Mouse (Mus musculus) WW6 (cell line): ENCODE measurements around the gene Csf2ra.
"Not testable (repeated sequence)": the region's sequence is repeated elsewhere in the genome, so short reads cannot be mapped to it uniquely, and the experiment has no call there.

Source experiments
- DNase-seq: peaks from one replicate; pipeline ENCODE4 v3.0.0-alpha.2; 2013; ENCODE audit warnings: low read depth, low spot score

Gene Csf2ra

GRCm38 (mm10) chr19:61227941-61228701 lies at the start of gene Csf2ra:
TSS of gene Csf2ra (minus strand) at chr19:61228429.
- DNase-seq, result no peak

- DNase-seq, result no peak
Observed at GRCm38 (mm10) chr19:61275446-61275845, 47.2 kb upstream of the Csf2ra start.

DNA sequence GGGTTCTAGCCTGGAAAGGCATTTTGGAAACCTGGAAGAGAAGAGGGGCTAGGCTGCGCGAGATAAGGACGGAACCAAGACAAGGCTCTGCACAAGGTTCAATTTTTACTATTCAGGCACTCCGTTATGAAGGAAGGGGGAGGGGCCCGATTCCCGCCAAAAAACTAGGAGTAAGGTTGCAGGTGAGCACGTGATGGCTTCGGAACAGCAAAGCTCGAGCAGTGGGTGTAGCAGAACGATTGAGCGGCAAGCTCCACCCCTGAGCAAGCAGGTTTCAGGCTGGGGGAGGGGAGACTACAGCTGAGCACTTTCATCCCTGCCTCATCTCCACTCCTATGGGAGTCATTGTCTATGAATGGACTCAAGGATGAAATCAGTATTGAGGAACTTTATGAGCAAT lies 40.9 kb upstream of the Csf2ra start:
- not testable (repeated sequence) for DNase-seq

DNA sequence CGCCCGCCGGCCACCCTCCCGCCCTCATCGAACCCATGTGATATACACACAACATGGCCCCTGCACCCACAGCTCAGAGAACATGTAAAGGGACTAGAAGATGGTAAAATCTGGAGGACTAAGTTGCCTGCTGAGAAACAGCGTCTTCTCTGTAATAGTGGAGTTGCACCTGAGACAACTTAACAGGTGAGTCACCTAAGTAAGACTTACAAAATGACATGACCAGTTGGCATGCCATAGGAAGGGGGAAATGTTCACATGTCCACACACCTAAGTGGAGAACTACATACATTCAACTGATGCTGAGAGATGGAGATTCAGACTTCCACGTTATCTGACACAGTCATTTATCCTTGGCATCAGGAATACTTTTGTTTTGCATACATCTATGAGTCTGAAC lies 38.9 kb upstream of the Csf2ra start:
- no peak for DNase-seq

- no peak for DNase-seq
Observed at GRCm38 (mm10) chr19:61266651-61267050, 38.4 kb upstream of the Csf2ra start.

DNA sequence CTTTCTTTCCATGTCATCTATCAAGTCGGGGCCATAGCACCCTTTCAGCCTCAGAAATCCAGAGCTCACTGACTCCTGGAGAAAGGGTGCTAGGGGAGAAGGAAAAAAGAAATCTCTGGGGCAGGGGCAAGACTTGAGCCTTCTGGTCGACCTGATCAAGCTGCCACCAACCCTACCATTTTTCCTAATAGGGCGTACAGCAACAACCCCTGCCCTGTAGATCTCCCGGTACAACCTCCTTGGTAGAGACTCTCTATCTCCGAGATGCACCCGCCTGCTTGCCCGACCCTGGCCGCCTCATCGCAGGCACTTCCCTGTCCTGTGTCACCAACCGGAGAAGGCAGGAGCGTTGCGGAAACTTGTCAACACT lies 38.0 kb upstream of the Csf2ra start:
- DNase-seq, result no peak

- peak; percentile 100 for DNase-seq
Observed at GRCm38 (mm10) chr19:61265349-61266245, 37.4 kb upstream of the Csf2ra start.

DNA sequence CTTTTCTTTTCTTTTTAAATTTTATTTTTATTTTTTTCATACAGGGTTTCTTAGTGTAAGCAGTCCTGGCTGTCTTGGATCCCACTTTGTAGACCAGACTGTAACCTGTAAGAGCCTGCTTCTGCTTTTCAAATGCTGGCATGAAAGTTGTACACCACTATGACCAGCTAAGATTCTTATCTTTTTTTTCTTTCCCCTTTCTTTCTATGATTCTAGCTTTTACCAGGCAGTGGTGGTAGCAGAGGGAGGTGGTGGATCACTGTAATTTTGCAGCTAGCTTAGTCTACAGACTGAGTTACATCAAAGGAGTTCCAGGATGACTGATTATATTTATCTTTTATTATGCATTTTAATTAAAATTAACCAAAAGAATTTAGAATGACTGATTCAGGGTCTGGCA lies 36.7 kb upstream of the Csf2ra start:
- no peak for DNase-seq

DNA sequence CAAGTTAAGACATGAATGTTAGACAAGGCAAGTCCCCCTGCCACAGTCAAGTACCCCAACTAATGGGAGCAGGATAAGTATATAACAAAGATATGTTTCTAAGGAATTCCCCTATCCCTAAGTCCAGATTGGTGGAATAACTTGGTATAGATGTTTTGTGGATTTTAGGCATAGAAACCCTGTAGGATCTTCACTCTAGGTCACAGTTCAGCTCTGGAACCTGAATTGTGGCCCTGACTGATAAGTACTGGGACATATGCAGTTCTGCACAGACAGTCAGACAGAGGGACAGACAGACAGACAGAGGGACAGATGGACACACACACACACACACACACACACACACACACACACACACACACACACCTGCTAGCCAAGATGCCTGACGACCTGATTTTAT lies 36.0 kb upstream of the Csf2ra start:
- peak; percentile 76 for DNase-seq

DNA sequence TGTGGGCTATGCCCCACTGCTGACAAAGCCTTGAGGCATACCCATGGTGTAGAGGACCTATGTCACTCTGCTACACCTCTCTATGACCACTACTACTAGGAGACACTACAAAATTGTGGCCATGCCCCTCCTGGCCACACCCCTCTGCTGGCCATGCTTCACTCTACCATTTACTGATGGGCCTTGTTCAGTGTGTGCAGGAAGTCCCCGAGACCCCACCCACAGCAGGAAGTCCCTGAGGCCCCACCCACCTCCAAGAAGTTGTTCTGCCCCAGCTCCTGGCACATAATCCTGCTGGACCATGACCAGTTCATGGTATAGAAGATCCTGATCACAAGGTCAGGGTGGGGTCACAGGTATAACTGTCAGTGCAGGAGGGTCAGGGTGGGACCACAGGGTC lies 33.0 kb upstream of the Csf2ra start:
- DNase-seq, result no peak

DNA sequence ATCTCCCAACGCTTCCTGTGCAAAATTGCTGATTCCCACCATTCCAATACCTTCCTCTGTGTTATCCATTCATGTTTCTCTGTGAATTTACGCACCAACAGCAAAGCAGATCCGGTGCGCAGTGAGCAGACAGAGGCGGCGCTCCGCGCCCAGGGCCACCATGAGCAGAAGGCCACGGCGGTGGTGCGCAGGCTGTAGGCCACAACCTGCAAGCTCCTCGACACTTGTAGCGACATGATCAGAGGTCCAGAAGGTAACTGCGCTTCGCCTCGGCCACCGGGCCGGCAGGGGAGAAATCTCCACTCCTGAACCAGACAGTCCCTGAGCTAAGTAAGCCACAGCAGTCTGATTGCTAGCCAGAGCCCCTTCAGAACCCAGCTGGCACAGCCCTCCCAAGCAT lies 29.5 kb upstream of the Csf2ra start:
- no peak for DNase-seq

GRCm38 (mm10) chr19:61256166-61256887 lies 28.1 kb upstream of the Csf2ra start:
- no peak for DNase-seq

GRCm38 (mm10) chr19:61247334-61247733 lies 19.1 kb upstream of the Csf2ra start:
- DNase-seq, result not testable (repeated sequence)

- DNase-seq, result no peak
Observed at GRCm38 (mm10) chr19:61244721-61245436, 16.6 kb upstream of the Csf2ra start.

DNA sequence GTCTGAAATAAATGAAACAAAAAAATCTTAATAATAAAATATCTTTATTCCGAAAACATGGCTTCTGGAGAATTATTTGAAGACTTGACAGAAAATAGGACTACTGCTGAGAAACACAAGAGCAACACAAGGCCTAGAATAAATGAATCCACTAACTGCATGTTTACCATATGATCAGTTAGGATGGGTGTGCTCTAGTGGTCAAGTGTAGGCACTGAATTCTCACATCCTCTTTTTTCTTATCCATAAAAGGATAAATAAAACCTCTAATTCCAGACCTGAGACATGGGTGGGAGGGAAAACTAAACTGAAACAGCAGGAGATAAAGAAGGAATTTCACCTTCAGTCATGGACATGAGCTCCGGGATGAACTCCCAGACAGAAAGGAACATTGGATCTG lies 9.7 kb upstream of the Csf2ra start:
- no peak for DNase-seq

- DNase-seq, result no peak
Observed at GRCm38 (mm10) chr19:61234532-61234931, 6.3 kb upstream of the Csf2ra start.

DNA sequence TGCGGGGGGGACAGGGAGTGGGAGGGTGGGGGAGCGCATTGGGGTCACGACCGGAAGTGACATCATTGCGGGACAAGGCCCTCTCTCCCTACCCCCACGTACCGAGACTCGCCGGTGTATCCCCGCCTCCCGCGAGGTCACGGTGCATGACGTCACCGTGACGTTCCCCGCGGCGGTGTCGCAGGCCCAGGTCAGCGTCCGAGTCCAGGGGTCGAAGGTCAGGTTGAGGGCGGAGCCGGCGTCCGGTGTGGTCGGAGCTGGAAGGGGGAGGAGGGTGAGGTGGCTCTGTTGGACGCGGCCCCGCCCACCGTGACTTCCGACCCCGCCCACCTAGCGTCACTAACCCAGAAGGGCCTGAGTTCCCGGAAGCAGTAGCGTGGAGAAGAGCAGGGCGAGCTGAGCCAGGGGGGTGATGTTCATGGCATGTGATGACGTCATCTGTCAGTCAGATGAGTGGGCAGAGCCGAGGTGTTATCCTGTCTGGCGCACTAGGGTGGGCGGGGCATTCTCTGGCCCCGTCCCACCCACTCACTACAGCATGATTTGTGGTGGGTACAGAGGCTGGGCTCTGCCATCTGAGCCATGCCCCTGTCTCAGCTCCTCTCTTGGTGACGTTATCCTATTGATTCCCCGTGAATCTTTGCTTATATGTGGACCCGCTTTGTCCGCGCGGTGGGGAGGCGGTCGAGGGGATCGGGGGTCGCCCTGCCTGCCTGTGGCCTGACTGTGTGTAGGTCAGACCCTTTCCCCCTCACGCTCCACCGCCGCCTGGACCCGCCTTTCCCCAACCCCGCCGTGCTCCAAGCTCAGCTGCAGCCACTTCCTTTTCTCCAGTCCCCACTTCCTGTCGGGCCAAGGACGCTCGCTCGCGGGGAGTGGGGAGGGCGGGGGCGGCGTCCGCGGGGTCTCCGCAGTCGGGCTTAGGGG lies 1.0 kb downstream of the Csf2ra start:
- DNase-seq, result peak; percentile 76

DNA sequence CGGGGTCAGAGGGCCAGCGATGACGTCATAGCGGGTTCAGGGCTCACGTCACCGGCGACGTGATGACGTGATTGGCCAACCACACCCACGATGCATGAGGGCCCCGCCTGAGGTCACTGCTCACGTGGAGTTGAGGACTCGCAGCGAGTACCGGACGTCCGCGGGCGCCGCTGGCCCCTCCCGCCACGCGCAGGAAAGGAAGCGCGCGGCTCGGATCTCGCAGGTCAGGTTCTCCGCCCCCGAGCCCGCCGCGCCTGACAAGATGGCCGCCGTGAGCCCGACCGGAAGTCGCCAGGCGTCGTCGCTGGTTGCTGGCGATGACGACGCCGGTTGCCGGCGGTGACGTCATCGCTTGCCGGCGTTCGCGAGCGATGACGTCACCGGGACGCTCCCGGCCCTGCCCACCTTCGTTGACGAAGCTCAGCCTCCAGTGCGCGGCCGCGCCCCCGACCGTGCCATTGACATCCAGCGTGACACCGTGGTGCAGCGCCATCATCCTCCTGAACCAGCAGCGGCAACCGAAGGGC lies 1.8 kb downstream of the Csf2ra start:
- DNase-seq, result peak; percentile 49

DNA sequence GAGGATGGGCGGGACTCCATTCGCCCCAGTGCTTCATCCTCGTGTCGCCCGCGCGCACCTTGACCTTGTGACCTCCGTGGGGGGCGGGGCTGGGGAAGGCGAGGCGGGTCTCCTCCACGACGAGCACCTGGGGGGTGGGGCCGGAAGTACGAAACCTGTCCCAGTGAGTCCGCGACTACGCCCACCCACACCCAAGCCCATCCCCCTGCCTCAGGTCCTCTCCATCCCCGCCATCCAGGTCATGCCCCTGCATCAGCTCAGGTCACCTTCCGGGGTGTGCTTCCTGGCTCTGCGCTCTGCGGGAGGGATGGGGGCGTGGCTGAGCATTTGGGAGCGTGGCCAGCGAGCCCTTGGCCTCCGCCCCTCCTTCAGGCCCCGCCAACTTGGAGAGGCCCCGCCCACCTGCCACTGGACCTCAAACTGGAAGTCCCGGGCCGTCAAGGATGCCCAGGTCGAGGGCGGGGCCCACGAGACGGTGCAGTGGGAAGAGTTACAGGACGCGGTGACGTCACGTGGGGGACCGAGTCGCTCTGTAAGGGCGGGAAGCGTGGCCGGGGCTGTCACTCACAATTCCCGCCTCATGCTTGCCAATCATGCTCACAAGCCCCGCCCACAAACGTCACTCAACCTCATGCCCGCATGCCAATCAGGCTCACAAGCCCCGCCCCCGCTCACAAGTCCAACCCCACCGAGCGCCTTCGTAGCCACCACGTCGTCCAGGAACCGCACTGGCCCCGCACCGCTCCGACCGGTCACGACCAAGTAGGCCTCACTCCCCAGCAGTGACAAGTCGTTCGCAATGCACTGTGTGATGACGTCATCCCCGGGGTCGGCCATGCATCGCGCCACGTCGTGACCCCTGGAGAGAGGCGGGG lies 2.5 kb downstream of the Csf2ra start:
- DNase-seq, result peak; percentile 85
